Mouse (Mus musculus): ENCODE measurements around the gene Pnpo.
A peak's percentile ranks its signal among the peaks of the same experiment; 100 is the strongest.

Pnpo gene

DNA sequence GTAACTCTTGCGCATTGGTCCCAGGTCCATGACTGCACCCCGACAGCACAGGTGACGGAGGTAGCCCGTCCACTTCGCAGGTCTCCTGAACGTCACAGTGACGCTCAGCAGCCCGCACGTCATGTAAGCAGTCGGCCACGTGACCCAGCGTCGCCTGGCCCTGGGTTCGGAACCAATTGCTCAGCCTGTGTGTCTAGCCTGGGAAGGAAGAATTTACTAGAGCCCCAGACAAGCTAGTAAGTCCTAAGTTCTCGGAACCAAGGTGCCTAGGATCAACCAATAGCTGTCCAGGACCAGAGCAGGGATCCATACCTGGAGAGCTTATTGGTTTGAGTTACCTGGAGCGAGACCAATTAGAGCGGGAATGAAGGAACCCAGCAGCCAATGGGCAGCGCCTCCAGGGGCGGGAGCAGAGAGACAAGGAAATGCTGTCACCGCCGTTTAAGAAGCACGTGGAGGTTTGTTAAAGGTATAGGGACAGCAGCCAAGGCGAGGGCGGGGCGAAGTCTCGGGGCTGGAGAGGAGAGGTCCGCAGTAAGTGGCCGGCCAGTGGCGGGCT lies at the start of gene Pnpo:
Gene Pnpo, minus strand, starts transcription at position 241 of the 559 bp plus-strand sequence.
- peak; percentile 95 for DNase-seq (ENCODE audit: extremely low read depth, low read depth, low spot score)

DNA sequence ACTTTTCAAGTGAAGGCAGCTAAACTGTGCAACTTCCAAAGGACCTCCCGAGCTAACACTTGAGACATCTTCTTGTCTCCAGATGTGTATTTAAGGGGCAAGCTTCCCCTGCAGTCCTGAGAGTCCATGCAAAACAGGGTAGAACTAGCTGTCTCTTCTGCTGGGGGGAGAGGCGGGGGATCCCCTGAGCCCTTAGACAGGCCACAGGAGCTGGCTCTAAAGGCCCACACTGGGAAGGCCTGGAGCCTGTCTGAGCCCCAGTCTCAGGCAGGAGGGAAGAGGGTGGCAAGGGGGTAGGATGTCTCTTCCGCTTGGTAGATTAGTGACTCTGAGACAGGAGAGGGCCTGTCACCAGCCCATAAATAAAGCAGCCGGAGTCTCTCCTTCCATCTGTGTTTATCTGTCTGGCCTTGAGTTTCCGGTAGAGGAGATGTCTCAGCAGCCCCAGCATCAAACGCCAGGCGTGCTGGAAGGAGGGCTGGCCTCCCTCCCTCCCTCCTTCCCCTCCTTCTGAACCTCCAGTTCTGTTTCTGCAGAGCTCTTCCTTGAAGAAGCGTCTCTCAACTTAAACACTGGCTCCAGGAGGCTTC lies 49.0 kb upstream of the Pnpo start:
- no peak for DNase-seq (ENCODE audit: extremely low read depth, low read depth, low spot score)

DNA sequence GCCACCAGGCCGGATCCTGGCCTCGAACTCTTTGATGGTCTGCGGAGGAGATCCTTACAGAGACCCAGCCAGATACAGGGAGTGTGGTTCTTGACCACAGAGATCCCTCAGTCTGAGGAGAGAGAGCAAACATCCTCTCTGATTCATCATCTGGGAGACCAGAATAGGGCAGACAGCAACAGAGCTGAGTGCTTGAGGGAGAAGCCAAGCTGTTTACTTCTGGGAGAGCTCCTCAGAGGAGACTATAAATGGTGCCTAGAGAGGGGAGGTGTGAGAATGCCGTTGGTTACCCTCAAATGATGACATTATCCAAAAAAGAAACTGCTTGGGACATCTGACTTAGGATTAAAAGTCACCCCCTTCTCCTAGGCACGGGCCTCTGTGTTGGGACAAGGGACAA lies 47.7 kb upstream of the Pnpo start:
- no peak for DNase-seq (ENCODE audit: extremely low read depth, low read depth, low spot score)

DNA sequence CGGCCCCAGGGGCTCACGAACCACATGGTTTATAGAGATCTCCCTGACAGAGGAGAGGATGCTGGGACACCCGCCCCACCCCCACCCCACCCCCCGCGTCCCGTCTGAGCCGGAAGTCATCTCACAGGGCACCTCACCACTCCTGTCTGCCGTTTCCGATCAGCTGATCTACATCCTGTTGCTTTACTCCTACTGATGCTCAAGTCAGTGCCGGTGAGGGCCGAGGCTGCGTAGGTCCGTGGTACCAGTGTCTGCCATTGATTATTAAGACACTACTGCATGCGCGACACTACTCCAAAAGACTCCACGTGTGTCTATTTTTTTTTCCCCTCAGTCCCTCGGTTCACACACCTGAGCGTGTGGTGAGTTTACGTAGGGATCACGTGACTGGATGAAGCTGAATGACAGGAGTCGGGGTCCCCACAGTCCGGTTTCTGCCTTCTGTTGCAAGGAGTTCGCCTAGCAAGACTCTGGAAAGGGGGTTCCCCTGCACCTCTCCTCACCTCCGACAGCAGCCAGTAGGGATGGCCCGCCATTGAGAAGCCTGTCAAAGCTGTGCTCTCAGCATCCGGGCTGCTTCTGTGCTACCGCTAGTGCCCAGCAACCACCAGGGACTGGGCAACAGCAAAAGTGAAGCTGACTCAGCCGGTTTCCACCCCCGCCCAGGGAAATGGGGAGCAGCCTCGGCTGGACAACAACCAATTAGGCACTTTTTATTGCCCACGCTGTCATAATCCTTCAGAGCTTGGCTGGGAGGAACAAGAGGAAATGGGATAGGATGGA lies 44.3 kb upstream of the Pnpo start:
- no peak for DNase-seq (ENCODE audit: extremely low read depth, low read depth, low spot score)

DNA sequence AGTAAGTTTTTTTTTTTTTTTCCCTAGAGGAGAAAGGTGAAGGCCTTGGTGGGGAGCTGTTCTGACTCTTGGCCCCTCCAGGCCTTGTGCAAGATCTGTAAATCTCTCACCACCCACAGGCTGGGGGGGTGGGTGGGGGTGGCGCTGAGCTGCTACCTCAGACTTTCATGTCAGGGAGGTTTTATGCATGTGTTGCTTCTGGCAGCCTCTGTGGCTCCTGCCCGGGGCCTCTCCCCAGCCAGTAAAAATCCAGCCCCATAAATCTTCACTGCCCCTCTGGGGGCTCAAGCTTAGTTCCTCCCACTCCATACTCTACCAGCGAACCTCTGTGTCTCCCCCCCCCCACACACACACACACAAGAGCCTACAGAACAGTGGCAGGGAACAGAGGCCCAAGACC lies 42.7 kb upstream of the Pnpo start:
- no peak for DNase-seq (ENCODE audit: extremely low read depth, low read depth, low spot score)

DNA sequence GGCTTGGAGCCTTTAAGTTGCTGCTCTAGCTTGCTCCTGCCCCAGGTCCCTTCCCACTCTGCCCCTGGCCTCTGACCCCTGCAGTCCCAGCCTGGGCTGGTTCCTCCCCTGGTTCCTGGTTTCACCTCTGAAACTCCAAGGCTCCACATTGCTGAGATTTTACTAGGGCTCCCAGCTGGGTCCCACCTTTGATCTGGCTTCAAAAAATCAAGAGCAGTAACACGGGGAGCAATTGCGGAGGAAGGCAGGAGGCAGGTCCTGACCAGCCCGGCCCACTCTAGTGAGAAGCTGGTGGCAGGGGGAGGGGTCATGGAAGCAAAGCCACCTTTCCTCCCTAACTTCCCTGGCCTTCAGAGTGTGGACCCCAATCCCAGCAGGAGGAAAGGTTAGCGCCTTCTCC lies 41.1 kb upstream of the Pnpo start:
- no peak for DNase-seq (ENCODE audit: extremely low read depth, low read depth, low spot score)

DNA sequence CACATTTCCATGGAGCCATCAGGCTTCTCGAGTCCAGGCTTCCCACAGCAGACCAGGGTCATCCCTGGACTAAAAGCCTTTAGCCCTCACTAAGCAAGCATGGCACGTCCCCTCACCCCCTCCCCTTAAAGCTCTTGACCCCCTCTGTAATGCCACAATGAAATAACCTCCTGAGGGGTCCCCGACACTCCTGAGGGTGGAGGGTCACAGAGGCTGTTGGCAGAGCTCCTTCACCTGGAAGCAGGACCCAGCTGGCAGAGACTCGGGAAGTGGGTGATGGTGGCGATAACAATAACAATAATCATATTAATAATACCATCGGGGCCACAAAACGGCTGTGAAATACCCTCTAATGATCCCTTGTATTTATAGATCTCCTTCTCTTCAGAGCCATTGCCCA lies 39.1 kb upstream of the Pnpo start, which contains the start of gene Sp2:
Gene Sp2, minus strand, starts transcription at position 101 of the 400 bp plus-strand sequence.
- DNase-seq (ENCODE audit: extremely low read depth, low read depth, low spot score) = no peak

DNA sequence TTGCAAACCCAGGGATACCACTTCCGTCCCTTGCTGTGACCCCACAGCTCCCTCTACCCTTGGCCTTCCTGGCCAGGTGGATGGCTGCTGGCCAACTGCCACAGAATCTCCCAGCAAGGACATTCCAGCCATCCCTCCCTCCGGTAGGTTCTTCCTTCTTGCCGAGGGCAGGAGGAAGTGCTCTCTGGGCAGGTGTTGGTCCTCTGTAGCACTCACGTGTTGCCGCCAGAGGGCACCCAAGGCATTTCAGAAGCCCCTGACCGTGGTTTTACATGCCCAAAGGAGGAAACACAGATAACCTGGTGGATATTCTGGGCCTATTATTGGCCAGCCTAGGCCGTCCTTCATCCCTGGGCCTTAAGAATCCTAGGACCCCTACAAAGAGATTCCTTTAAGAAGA lies 38.6 kb upstream of the Pnpo start:
- no peak for DNase-seq (ENCODE audit: extremely low read depth, low read depth, low spot score)

DNA sequence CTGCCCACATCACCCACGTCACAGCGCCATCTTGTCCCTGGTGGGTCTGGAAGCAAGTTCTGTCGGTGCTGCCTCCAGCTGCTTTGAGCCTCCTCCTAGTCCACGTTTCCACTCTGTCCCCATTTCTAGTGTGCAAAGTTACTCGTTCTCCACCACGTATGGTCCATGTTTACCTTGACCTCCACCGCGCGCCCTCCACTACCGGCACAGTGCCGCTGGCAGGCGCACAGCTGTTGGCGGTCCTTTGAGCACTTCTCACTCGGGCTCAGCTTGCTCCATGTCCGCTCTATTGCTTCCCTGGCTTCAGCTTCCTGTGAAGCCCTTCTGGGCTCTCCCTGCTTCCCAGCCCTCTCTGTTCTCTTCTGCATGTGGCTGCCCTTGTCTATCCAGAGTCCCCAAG lies 37.7 kb upstream of the Pnpo start:
- no peak for DNase-seq (ENCODE audit: extremely low read depth, low read depth, low spot score)

DNA sequence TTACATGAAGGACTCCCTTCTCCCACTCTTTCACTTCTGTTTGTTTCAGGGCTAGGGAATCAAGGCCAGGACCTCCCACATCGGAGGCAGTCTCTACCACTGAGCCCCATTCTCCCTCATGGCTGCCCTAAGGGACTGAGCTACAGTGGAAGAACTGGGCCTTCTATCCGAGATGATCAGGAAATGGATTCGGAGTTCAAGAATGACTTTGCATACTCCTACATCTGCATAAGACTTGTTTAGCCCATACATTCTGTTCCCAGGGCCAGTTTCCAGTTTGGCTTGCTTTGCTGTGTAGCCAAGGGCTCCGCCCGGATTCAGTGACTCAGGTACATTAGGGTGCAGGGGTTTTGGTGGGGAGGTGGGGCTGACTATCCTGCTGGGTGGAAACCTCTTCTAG lies 36.2 kb upstream of the Pnpo start:
- DNase-seq (ENCODE audit: extremely low read depth, low read depth, low spot score) = no peak

DNA sequence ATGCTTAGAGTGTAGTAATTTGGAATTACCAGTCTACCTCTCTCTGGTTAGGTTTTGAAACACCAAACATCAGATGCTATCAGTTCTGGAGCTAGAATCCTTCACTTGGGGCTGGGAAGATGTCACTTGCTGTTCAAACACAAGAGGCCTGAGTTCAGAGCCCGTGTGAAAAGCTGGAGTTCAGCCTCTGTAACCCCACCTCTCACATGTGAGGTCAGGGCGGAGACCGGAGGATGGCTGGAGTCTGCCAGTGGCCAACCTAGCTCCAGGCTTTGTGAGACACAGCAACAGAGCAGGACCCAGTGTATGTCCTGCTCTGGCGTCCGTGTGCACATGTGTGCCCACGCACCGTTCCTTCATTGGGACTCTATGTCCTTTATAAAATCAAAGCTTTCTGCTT lies 35.5 kb upstream of the Pnpo start:
- DNase-seq (ENCODE audit: extremely low read depth, low read depth, low spot score) = no peak

DNA sequence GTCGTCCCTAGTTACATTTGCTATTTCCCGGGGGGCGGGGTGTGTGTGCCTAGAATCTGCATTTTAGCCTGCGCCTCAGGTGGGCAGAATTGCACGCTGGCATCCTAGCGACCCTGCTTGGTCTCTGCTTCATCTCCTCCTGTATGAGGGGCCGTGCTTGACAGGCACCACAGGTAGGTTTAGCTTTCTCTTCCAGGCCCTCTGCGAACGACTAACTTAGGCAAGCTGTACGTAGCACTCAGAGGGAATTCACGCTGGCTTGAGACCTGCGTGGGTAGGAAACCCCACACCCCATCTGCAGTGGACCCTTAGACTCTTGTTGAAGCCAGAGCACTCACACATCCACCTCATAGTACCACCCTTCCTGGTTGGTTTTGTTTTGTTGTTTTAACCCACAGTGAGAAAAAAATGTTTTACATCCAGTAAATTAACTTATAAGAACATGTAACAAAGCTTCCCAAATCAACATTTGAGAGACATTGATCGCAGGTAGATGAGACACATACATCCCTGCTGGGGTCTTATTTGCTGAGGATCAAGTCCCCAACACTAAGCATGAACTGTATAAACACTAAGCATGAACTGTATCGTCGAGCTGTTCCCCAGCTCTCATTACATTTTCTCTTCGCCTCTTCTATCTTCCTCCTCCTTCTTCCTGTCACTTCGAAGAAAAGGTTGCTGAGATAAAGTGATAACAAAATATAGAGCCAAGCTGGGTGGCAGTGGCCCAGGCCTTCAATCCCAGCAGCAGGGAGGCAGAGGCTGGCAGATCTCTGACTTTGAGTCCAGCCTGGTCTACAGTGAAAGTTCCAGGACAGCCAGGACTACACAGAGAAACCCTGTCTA lies 34.8 kb upstream of the Pnpo start:
- DNase-seq (ENCODE audit: extremely low read depth, low read depth, low spot score) = no peak

DNA sequence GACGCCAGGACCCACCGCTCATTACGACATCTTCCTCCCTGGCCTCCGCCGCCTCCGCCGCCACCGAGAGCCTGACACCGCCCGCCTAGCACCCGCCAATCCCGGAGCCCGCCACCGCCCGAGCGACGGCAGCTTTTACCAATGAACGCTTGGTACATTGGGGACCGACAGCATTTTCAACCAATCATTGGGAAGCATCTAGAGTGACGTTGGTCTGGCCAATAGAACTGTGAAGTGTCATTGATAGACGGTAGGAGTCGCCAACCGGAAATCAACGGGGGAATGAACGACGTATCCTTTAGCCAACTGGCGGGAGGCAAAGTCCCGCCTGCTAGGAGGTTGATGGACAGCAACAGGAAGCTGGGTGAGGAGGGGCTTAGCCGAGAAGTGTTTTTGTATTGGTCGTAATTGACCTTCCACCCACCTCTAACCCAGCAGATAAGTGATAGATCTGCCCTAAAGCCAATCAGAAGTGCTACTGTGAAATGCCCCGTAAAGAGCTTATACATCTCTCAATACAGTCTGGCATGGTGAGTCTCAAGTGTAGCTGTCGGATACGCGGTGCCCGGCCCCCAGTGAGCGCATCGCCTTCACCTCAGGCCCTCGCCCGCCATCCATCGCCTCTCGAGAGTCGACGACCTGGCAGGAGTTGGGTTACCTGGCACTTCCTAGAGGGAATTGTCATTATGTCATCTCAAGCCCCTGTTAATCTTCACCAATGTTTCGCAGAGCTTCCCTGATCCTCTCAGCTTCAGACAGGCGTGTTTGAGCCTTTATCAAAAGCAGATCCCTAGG lies 34.0 kb upstream of the Pnpo start:
- DNase-seq (ENCODE audit: extremely low read depth, low read depth, low spot score) = peak; percentile 99

DNA sequence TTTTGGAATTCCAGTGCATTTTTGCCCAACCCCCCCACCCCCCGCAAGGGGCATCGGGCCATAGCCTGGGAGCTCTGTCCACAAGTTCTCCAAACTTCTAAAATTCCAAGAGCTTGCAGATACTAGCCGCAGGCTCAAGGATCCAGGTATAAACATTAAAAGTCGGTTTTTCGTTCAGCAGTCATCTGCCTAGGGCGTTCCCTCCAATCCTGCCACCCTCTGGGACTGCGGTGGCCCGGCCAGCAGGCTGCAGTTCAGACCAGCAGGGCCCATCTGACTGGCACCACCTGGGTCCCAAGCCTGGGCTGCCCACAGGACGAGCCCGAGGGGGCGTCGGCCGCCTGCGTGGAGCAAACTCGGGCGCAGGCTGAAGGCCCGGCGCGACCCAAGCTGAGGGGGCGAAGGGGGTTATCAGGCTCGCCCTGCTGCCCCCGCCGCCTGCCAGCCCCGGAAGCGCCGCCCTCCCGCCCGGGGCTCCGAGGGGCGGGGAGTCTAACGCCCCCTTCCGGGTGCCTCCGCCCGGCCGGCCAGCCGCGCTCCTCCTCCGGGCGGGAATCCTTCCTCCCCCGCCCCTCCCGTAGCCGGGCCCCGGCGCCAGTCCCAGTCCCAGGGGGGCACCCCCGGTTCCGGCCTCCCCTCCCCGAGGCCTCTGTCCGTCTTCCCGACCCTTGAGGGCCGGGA lies 33.3 kb upstream of the Pnpo start:
- DNase-seq (ENCODE audit: extremely low read depth, low read depth, low spot score) = no peak

DNA sequence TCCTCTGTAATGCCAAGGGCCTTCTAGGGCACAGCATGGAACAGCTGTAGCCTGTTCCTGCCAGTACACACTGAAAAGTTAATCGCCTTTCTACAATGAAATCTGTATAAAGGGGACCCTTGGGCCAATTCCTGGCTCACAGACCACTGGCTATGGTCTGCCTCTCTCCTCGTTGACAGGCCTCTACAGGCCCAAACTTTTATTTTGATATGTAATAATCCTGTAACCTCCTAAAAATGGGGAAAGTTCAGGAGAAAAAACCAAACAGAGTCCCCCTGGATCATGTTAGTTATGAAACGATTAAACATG lies 32.5 kb upstream of the Pnpo start:
- no peak for DNase-seq (ENCODE audit: extremely low read depth, low read depth, low spot score)

DNA sequence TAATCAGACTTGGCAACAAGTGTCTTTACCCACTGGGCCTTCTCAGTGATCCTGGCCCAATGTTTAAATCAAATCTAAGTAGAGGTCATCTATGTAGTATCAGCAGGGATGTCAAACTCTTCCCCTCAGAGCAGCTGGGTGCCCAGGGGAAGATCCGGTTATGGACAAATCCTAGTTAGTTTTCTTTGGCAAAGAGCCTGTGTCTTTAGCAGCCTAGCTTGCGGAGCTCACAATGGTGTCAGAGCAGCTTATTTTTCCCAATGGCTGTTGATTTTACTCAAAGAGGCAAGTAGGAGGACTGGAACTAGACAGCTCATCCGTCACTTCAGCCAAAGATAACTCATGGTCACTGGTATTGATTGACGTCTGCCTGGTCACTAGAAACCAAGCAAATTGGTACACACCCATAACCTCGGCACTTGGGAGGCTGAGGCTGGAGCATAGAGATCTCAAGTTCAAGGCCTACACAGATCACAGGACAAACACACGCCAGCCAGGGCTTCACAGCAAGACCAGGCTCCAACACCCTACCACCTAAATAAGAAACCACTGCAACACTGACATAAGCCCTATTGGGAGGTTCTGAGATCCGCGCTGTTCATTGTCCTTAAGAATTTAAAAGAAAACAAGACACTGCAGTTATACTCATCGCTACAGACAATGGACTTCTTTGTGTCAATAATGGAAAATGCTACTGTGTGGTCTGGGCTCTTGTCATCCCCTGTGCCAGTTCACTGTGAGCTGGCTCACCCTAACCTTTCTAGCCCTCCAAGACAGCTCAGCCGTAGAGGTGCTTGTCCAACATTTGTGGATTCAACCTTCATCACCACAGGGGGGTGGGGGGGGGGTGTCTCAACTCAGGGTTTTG lies 32.0 kb upstream of the Pnpo start:
- DNase-seq (ENCODE audit: extremely low read depth, low read depth, low spot score) = peak; percentile 97

DNA sequence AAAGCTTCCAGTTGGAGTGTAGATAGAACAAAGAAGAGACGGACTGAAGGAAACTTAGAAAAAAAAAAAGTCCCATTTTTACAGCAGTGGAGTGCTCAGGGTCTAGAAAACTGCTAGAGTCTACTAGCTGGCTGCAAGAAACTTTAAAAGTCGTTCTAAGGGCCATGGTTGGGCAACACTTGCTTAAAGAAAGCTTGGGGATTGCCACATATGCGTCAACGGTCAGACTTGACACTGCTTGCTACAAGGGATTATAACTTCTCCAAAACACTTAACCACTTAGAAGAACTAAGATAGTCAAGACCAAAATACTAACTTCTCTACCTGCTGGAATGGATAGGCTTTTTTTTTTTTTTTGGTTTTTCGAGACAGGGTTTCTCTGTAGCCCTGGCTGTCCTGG lies 31.0 kb upstream of the Pnpo start:
- peak; percentile 87 for DNase-seq (ENCODE audit: extremely low read depth, low read depth, low spot score)

DNA sequence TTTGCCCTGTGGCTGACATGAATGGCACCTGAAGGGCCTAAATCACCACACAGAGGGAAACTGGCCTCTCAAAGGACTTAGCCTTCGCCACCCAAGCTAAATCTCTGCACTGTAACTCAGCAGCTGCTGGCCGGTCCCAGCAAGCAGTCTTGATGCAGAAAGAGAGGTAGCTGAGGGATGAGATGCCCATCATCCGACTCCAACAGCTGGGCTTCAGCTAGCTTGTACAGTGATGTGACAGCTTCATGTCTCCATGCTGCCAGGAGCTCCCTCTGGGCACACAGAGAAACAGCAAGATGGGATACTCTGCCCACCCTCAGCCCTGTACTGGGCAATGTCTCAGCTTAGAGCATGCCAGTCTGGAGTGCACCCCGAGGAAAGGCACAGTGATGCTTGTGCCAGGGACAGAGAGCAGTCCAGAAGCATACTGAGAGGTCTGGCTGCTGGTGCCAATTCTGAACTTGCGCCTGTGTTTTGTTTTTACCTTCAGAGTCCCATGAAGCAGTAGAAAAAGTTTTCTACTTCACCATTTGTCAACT lies 29.7 kb upstream of the Pnpo start:
- DNase-seq (ENCODE audit: extremely low read depth, low read depth, low spot score) = no peak

DNA sequence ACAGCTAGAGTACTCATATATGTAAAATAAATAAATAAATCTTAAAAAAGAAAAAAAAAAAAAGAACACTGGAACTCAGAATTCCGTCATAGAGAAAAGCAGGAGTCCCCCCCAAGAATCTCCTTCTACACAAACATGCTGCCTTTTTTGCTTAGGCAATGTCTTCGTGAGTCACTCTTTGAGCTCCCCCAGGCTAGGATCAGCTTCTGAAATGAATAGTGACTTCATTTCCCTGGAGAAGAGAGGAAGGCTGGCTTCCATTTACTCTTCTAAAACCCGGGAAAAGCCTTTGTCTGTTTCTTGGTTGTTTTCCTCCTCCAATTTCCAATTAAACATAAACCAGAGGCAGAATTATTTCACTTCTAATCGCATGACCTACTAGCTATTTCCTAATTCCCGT lies 29.1 kb upstream of the Pnpo start:
- no peak for DNase-seq (ENCODE audit: extremely low read depth, low read depth, low spot score)

All from fat pad, adult 2 months (tissue).